Mouse (Mus musculus): Measurements from ENCODE around the gene Naa80.

DNA sequence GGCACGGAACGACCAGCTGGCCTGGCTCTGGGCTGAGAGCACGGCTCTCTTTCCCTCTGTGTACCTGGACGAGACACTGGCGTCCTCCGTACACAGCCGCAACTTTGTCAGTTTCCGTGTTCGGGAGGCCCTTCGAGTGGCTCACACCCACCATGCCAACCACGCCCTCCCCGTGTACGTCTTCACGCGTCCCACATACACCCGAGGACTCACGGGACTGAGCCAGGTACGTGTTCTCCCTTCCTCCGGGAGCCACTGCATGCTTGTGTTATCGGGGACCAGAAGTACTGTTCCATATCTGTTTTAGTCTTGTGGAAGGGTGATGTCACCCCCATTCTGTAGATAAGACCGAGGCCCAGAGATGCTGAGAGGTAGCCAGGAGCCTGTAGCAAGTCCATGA lies 7.8 kb upstream of the Naa80 start:
- no peak for TF ChIP-seq CTCF (IDR thresholded peaks at IDR 0.05; ENCODE audit: insufficient read depth, low read depth, low read length)
- TF ChIP-seq POLR2A (IDR thresholded peaks at IDR 0.05; ENCODE audit: insufficient read depth, low read depth, low read length) = no peak

Measured in olfactory bulb, adult 2 months (tissue).